Mouse (Mus musculus) heart, embryonic 11.5 days (tissue): Measurements from ENCODE around the gene Morn4. TPM values are rescaled to one million over a fixed set of nuclear protein-coding genes. Genes with fewer than 3 reads are reported as not detected.

Experiments
- ATAC-seq: fragments of 200-750 bp; cut with Nextera tagmentation; replicated peaks from 2 replicates; pipeline ENCODE4 v1.8.0; 2017; ENCODE audit warnings: moderate library complexity; ENCODE audit not compliant: insufficient number of reproducible peaks, low FRiP score, low TSS enrichment
- H3K27ac ChIP-seq: fragments of 300-500 bp; sonication (generic); 2 replicates; pipeline ENCODE4 v1.5.1; 2014; ENCODE audit warnings: mild to moderate bottlenecking, low read depth, low read length
- H3K27me3 ChIP-seq: fragments of 300-500 bp; sonication (generic); 2 replicates; pipeline ENCODE4 v1.6.1; 2014; ENCODE audit warnings: mild to moderate bottlenecking, low read length, mixed read lengths; ENCODE audit not compliant: control insufficient read depth, insufficient read depth
- H3K36me3 ChIP-seq: fragments of 300-500 bp; sonication (generic); 2 replicates; pipeline ENCODE4 v1.6.1; 2014; ENCODE audit warnings: mild to moderate bottlenecking, low read length, moderate library complexity, mixed read lengths; ENCODE audit not compliant: control insufficient read depth, insufficient read depth
- H3K4me1 ChIP-seq: fragments of 300-500 bp; sonication (generic); 2 replicates; pipeline ENCODE4 v1.6.1; 2014; ENCODE audit warnings: low read length; ENCODE audit not compliant: control insufficient read depth, insufficient read depth
- H3K4me2 ChIP-seq: fragments of 300-500 bp; sonication (generic); 2 replicates; pipeline ENCODE4 v1.6.1; 2014; ENCODE audit warnings: mild to moderate bottlenecking, moderate library complexity
- H3K4me3 ChIP-seq: fragments of 300-500 bp; sonication (generic); 2 replicates; pipeline ENCODE4 v1.5.1; 2014; ENCODE audit warnings: low read depth, low read length
- H3K9ac ChIP-seq: fragments of 300-500 bp; sonication (generic); 2 replicates; pipeline ENCODE4 v1.6.1; 2014; ENCODE audit warnings: mild to moderate bottlenecking, low read depth, low read length, moderate library complexity
- H3K9me3 ChIP-seq: fragments of 300-500 bp; sonication (generic); replicated peaks from 2 replicates; pipeline ENCODE4 v1.6.1; 2016; ENCODE audit warnings: low read length; ENCODE audit not compliant: control insufficient read depth
- WGBS: fragments of 180-500 bp; shearing (Covaris S2); extraction: QIAGEN DNeasy Blood & Tissue Kit; methylation state at CpG from one replicate; pipeline ENCODE4 v1.1.7; 2014; ENCODE audit not compliant: insufficient replicate concordance; 5-methylcytosine and 5-hydroxymethylcytosine counted together
- polyA plus RNA-seq: library from polyadenylated mRNA; unstranded; fragments of >200 nt; fragmentation: Nextera tagmentation; extraction: Ambion mirVana; gene quantifications from 2 replicates; pipeline ENCODE4 v1.2.1, GENCODE M21; 2014

The Morn4 gene
- polyA plus RNA-seq, 1 experiment from 2014 or later: 18.7 TPM

DNA sequence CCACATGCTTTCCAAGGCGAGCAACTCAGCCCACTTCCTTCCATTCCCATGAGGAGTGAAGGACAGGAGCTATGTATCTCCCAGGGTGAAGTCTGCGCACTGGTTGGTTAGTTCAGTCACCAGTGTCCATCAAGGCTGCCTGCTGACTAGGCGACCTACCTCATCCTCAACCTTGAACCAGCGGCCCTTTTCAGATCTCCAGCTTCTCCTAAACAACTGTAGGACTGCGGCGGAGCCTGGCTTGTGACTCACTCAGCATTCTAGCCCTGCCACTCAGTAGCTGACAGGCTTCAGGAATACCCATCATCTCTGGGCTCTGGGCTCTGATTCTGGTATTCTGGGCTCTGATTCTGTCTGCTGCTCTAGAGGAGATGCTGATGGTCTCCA is 40.1 kb upstream of the Morn4 start:
- H3K36me3 ChIP-seq: peaks cover 8% of the 10 kb centered on the region; the same call in 1 of the 2 replicates
- H3K27ac ChIP-seq: no peak overlapping the region
- H3K4me1 ChIP-seq: peaks cover 27% of the 10 kb centered on the region
- no peaks in the 10 kb centered on the region for H3K27me3 ChIP-seq
- ATAC-seq: no peak
- 82% methylated on average over 6 of the region's 6 CpGs for WGBS
- H3K9ac ChIP-seq: no peak overlapping the region
- H3K4me2 ChIP-seq: peak overlapping the region; percentile 23; the same call in 1 of the 2 replicates
- H3K4me3 ChIP-seq: no peak overlapping the region
- no peaks in the 10 kb centered on the region for H3K9me3 ChIP-seq

DNA sequence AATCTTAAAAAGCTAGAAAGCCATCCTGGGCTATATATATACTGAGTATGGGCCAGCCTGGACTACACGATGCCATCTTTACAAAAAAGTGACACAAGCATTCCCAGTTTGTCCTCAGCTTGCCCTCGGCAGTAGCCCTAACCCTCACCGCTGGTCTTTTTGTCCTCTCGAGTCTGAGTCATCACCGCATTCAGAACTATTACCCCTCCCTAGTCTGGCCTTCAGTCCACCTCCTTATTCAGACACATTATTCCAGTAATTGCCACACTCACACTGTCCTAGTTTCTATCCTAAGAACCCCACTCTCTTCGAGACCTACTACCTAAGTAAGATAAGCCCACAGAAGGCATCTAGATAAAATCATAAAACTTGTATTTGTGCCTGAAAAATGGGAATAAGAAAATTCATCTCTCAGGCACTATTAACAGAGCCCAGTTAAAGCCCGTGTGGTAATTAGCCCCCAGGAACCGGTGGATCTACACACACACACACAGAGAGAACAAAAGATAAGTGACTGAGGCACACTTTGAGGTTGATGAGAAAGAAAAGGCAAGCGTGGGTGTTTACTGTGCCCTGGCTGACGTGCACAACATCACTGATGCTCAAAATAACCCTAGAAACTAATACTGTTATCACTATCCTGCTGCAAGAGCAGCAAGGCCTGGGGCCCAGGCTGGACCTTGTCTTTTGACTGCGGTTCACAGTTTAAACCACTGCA is 39.5 kb upstream of the Morn4 start:
- Histone ChIP-seq H3K4me2 (peak overlapping the region; percentile 23; the same call in 1 of the 2 replicates), H3K27ac (no peak overlapping the region), H3K4me1 (peaks cover 27% of the 10 kb centered on the region), H3K9ac (no peak overlapping the region), H3K9me3 (no peaks in the 10 kb centered on the region), H3K27me3 (no peaks in the 10 kb centered on the region), H3K4me3 (no peak overlapping the region), H3K36me3 (peaks cover 11% of the 10 kb centered on the region)
- WGBS: 67% methylated on average over 11 of the region's 11 CpGs
- ATAC-seq: no peak

DNA sequence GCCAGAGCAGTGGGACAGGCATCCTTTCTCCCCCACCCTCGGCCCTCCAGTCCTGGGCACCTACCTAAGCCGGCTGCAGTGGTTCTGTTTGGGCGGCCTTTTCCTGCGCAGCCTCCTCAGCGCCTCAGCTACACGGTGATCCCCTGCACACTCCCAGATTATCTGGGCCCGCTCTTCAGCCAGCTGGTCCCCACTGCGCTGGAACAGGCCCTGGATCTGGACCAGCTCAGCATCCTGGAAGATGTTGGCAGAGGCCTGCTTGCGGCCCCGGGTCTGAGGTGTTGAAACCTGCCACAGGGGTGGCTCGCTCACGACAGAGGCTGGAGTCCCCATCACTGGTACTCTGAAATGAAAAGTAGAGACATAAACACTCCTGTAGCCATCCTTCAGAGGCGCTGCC is 38.5 kb upstream of the Morn4 start:
- Histone ChIP-seq H3K27ac (no peak overlapping the region), H3K36me3 (peaks cover 15% of the 10 kb centered on the region), H3K9me3 (no peaks in the 10 kb centered on the region), H3K4me2 (no peak overlapping the region), H3K4me1 (peaks cover 25% of the 10 kb centered on the region), H3K27me3 (no peaks in the 10 kb centered on the region), H3K9ac (no peak overlapping the region), H3K4me3 (no peak overlapping the region)
- no peak for ATAC-seq
- WGBS: 87% methylated on average over 13 of the region's 13 CpGs

DNA sequence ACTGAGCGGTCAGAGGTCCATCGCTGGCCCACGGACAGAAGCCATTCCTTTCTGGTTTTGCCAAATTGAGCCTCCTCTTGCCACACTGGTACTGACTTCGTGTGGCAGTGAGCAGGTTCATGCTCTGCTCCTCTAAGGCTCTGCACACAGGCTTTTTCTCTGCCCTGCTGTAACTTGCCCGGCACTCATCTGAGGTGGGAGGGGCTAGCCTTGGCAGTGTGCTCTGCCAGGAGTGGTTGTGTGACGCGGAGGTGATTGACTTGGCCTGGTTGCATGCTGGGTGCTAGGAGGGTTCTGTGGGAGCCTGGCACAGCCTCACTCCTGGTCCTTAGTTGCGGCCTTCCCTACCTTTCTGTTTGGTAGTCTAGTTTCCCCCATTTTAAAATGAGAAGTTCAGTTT is 34.3 kb upstream of the Morn4 start:
- H3K27me3 ChIP-seq: no peaks in the 10 kb centered on the region
- ATAC-seq: no peak
- no peak overlapping the region for H3K27ac ChIP-seq
- no peak overlapping the region for H3K9ac ChIP-seq
- 87% methylated on average over 8 of the region's 8 CpGs for WGBS
- no peaks in the 10 kb centered on the region for H3K9me3 ChIP-seq
- no peaks in the 10 kb centered on the region for H3K4me1 ChIP-seq
- H3K4me3 ChIP-seq: no peak overlapping the region
- H3K4me2 ChIP-seq: no peak overlapping the region
- peaks cover 18% of the 10 kb centered on the region for H3K36me3 ChIP-seq

DNA sequence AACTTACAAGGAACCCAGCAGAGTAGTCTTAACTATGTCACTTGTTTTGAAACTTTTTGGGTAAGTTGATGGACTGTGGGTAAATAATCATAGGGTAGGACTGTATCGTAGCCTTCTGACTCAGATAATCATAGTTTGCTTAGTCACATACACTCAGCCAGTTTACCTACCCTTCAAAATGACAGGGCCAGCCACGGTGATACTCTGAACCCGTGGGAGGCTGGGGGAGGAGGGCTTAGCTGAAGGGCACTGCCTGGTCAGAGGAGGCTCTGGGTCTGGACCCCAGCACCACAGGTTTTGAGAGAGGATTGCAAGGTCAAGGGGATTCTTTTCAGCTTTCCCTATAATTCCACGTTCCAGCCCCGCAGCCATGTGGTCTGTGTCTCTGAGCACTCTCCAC is 32.4 kb upstream of the Morn4 start:
- H3K36me3 ChIP-seq: peaks cover 24% of the 10 kb centered on the region
- no peak overlapping the region for H3K4me2 ChIP-seq
- H3K27ac ChIP-seq: no peak overlapping the region
- no peak for ATAC-seq
- peak overlapping the region; percentile 40; the same call in 1 of the 2 replicates for H3K9ac ChIP-seq
- no peaks in the 10 kb centered on the region for H3K27me3 ChIP-seq
- no peaks in the 10 kb centered on the region for H3K4me1 ChIP-seq
- no peak overlapping the region for H3K4me3 ChIP-seq
- H3K9me3 ChIP-seq: no peaks in the 10 kb centered on the region
- WGBS: 80% methylated on average over 5 of the region's 5 CpGs

DNA sequence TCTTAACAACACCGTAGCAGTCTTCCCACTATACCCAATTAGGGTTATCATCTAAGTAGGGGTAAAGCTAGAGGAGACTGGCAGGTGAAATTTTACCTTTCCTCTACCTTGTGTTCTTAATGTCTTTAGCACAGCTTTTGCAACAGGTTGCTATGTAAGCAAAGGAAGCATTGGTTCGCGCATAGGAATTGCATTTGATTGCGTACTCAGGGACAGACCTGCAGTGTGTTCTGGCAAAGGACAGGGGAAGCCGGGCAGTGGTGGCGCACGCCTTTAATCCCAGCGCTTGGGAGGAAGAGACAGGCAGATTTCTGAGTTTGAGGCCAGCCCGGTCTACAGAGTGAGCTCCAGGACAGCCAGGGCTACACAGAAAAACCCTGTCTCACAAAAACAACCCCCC is 32.0 kb upstream of the Morn4 start:
- WGBS: 89% methylated on average over 9 of the region's 9 CpGs
- Histone ChIP-seq H3K36me3 (peaks cover 27% of the 10 kb centered on the region), H3K4me1 (no peaks in the 10 kb centered on the region), H3K4me3 (no peak overlapping the region), H3K9ac (no peak overlapping the region), H3K27me3 (no peaks in the 10 kb centered on the region), H3K9me3 (no peaks in the 10 kb centered on the region), H3K4me2 (no peak overlapping the region), H3K27ac (no peak overlapping the region)
- ATAC-seq: no peak

DNA sequence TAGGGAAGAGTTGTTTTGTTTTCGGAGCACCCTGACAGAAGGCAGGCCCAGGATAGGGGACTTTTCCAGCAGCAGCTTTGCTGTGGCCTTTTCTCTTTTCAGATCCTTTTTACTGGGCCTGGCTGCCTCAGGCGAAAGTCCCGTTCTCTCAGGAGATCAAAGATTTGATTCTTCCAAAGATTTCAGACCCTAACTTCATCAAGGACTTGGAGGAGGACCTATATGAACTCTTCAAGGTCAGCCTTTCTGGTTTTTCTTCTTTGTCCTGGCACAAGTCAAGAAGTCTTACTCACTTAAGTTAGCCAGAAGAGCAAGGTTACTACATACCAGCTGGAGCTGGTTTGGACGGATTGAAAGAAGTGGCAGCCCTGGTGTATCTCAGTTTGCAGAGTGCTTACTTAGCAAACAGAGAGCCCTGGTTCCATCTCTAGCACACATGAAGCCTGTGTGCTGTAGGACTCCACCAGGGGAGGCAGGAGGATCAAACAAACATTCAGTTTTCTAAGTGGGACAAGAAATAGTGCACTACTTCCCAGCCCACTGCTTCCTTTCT is 29.7 kb upstream of the Morn4 start:
- Histone ChIP-seq H3K27ac (no peak overlapping the region), H3K4me2 (no peak overlapping the region), H3K9ac (no peak overlapping the region), H3K9me3 (no peaks in the 10 kb centered on the region), H3K27me3 (no peaks in the 10 kb centered on the region), H3K4me3 (no peak overlapping the region), H3K4me1 (no peaks in the 10 kb centered on the region), H3K36me3 (peaks cover 20% of the 10 kb centered on the region)
- 91% methylated on average over 4 of the region's 4 CpGs for WGBS
- ATAC-seq: no peak

DNA sequence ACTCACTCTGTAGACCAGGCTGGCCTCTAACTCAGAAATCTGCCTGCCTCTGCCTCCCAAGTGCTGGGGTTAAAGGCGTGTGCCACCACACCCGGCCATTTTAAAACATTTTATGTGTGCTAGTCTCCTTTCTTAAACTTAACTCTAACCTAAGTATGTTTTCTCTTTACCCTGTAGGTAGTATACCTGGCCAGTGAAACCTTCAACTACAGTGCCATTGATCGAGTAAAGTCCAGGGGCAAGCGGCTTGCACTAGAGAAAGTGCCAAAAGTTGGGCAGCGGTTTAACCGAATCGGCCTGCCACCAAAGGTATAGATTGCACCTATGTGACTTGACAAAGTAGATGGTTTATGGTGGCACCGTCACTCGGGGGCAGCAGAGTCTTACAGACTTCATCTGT is 18.5 kb upstream of the Morn4 start:
- ATAC-seq: no peak
- H3K36me3 ChIP-seq: peaks cover 9% of the 10 kb centered on the region
- H3K4me1 ChIP-seq: no peaks in the 10 kb centered on the region
- H3K9ac ChIP-seq: no peak overlapping the region
- H3K9me3 ChIP-seq: no peaks in the 10 kb centered on the region
- H3K4me3 ChIP-seq: no peak overlapping the region
- no peaks in the 10 kb centered on the region for H3K27me3 ChIP-seq
- WGBS: 91% methylated on average over 9 of the region's 9 CpGs
- no peak overlapping the region for H3K4me2 ChIP-seq
- H3K27ac ChIP-seq: no peak overlapping the region

DNA sequence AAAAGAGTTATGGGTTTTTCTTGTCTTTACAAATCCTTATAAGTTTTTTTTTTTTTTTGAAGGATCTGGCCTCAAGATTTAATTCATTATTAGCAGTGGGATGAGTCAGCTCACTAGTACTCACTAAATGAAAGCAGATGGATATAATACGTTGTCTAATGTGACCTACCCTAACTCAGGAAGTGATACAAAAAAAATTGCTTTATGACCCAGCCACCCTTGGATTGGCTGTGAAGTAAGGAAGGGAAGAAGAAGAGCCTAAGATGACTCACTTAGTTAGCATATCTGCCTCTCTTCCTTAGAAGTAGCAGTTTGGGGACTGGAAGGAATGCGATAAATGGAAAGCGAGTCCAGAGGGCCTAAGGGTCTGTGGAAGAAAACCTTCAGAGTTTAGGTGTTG is 13.2 kb upstream of the Morn4 start:
- H3K27me3 ChIP-seq: no peaks in the 10 kb centered on the region
- ATAC-seq: no peak
- no peak overlapping the region for H3K4me2 ChIP-seq
- H3K36me3 ChIP-seq: 0 out of 2 replicates have a peak, but pooled peaks cover 3% of the 10 kb centered on the region
- H3K9ac ChIP-seq: no peak overlapping the region
- no peaks in the 10 kb centered on the region for H3K4me1 ChIP-seq
- H3K27ac ChIP-seq: no peak overlapping the region
- H3K9me3 ChIP-seq: no peaks in the 10 kb centered on the region
- 93% methylated on average over 3 of the region's 3 CpGs for WGBS
- H3K4me3 ChIP-seq: no peak overlapping the region
